Mouse (Mus musculus): Measurements from ENCODE around the gene Tagap. TPM values are rescaled to one million over a fixed set of nuclear protein-coding genes. Genes with fewer than 3 reads are reported as not detected.
A peak's percentile ranks its signal among the peaks of the same experiment; 100 is the strongest.
"Not testable (repeated sequence)": the region's sequence is repeated elsewhere in the genome, so short reads cannot be mapped to it uniquely, and the experiment has no call there.

Gene Tagap
- total RNA-seq, 2 experiments from 2014 or later, result 6.1 to 11.9 TPM

GRCm38 (mm10) chr17:7905936-7906685, 19.7 kb upstream of the Tagap start:
- no peak for ATAC-seq (replicated peaks; ENCODE audit: low FRiP score, poor library complexity, severe bottlenecking)

- ATAC-seq (replicated peaks; ENCODE audit: low FRiP score, poor library complexity, severe bottlenecking), result no peak
Observed at GRCm38 (mm10) chr17:7914596-7915227, 11.1 kb upstream of the Tagap start.

- no peak for ATAC-seq (replicated peaks; ENCODE audit: low FRiP score, poor library complexity, severe bottlenecking)
Observed at GRCm38 (mm10) chr17:7915791-7916190, 10.0 kb upstream of the Tagap start.

- ATAC-seq (replicated peaks; ENCODE audit: low FRiP score, poor library complexity, severe bottlenecking), result no peak
Observed at GRCm38 (mm10) chr17:7916782-7917574, 8.8 kb upstream of the Tagap start.

- ATAC-seq (replicated peaks; ENCODE audit: low FRiP score, poor library complexity, severe bottlenecking), result no peak
Observed at GRCm38 (mm10) chr17:7918355-7918754, 7.4 kb upstream of the Tagap start.

GRCm38 (mm10) chr17:7919209-7919608, 6.6 kb upstream of the Tagap start:
- no peak for ATAC-seq (replicated peaks; ENCODE audit: low FRiP score, poor library complexity, severe bottlenecking)

- no peak for ATAC-seq (replicated peaks; ENCODE audit: low FRiP score, poor library complexity, severe bottlenecking)
Observed at GRCm38 (mm10) chr17:7922564-7922963, 3.2 kb upstream of the Tagap start.

GRCm38 (mm10) chr17:7924185-7924725, 1.5 kb upstream of the Tagap start:
- ATAC-seq (replicated peaks; ENCODE audit: low FRiP score, poor library complexity, severe bottlenecking), result no peak

GRCm38 (mm10) chr17:7927582-7928535, 2.1 kb downstream of the Tagap start:
- ATAC-seq (replicated peaks; ENCODE audit: low FRiP score, poor library complexity, severe bottlenecking), result peak; percentile 69; the same call in 1 of the 2 replicates

GRCm38 (mm10) chr17:7928662-7929061, 2.9 kb downstream of the Tagap start:
- ATAC-seq (replicated peaks; ENCODE audit: low FRiP score, poor library complexity, severe bottlenecking), result no peak

GRCm38 (mm10) chr17:7929279-7929678, 3.5 kb downstream of the Tagap start:
- ATAC-seq (replicated peaks; ENCODE audit: low FRiP score, poor library complexity, severe bottlenecking), result no peak

GRCm38 (mm10) chr17:7931096-7931990, 5.5 kb downstream of the Tagap start:
- no peak for ATAC-seq (replicated peaks; ENCODE audit: low FRiP score, poor library complexity, severe bottlenecking)

GRCm38 (mm10) chr17:7932121-7932520, 6.3 kb downstream of the Tagap start:
- not testable (repeated sequence) for ATAC-seq (replicated peaks; ENCODE audit: low FRiP score, poor library complexity, severe bottlenecking)

GRCm38 (mm10) chr17:7939640-7940039, 13.8 kb downstream of the Tagap start:
- no peak for ATAC-seq (replicated peaks; ENCODE audit: low FRiP score, poor library complexity, severe bottlenecking)

GRCm38 (mm10) chr17:7945117-7946052, 19.6 kb downstream of the Tagap start, which contains the start of gene Rsph3a:
TSS of gene Rsph3a (plus strand) at chr17:7945614.
- peak; percentile 91 for ATAC-seq (replicated peaks; ENCODE audit: low FRiP score, poor library complexity, severe bottlenecking)

GRCm38 (mm10) chr17:7946053-7946627, 20.3 kb downstream of the Tagap start:
- ATAC-seq (replicated peaks; ENCODE audit: low FRiP score, poor library complexity, severe bottlenecking), result peak; percentile 54

GRCm38 (mm10) chr17:7951333-7951732, 25.5 kb downstream of the Tagap start:
- ATAC-seq (replicated peaks; ENCODE audit: low FRiP score, poor library complexity, severe bottlenecking), result not testable (repeated sequence)
